Mouse (Mus musculus) kidney, embryonic 14.5 days (tissue): ENCODE results near the gene Spock1. TPM values are rescaled to one million over a fixed set of nuclear protein-coding genes. Genes with fewer than 3 reads are reported as not detected.

Source experiments
- ATAC-seq: fragments of 200-750 bp; cut with Nextera tagmentation; 2 replicates; pipeline ENCODE4 v1.8.0; 2017; ENCODE audit warnings: moderate number of reproducible peaks, mild to moderate bottlenecking, moderate TSS enrichment, moderate library complexity; ENCODE audit not compliant: low FRiP score, low TSS enrichment
- H3K27ac ChIP-seq: fragments of 300-500 bp; sonication (generic); 2 replicates; pipeline ENCODE4 v1.5.1; 2014; ENCODE audit warnings: low read depth, mild to moderate bottlenecking, low read length, moderate library complexity, mixed read lengths
- H3K27me3 ChIP-seq: fragments of 300-500 bp; sonication (generic); 2 replicates; pipeline ENCODE4 v1.6.1; 2014; ENCODE audit warnings: mild to moderate bottlenecking, low read length; ENCODE audit not compliant: control insufficient read depth, insufficient read depth
- H3K36me3 ChIP-seq: fragments of 300-500 bp; sonication (generic); 2 replicates; pipeline ENCODE4 v1.6.1; 2014; ENCODE audit warnings: low read length, mixed read lengths; ENCODE audit not compliant: control insufficient read depth, insufficient read depth
- H3K4me1 ChIP-seq: fragments of 300-500 bp; sonication (generic); 2 replicates; pipeline ENCODE4 v1.6.1; 2014; ENCODE audit warnings: low read length, mixed read lengths; ENCODE audit not compliant: control insufficient read depth, insufficient read depth
- H3K4me2 ChIP-seq: fragments of 300-500 bp; sonication (generic); replicated peaks from 2 replicates; pipeline ENCODE4 v1.6.1; 2014; ENCODE audit warnings: low read depth, mild to moderate bottlenecking, low read length
- H3K4me3 ChIP-seq: fragments of 300-500 bp; sonication (generic); 2 replicates; pipeline ENCODE4 v1.5.1; 2014; ENCODE audit warnings: mild to moderate bottlenecking, low read length
- H3K9ac ChIP-seq: fragments of 300-500 bp; sonication (generic); 2 replicates; pipeline ENCODE4 v1.6.1; 2014; ENCODE audit warnings: low read depth, mild to moderate bottlenecking, low read length, moderate library complexity
- H3K9me3 ChIP-seq: fragments of 300-500 bp; sonication (generic); 2 replicates; pipeline ENCODE4 v1.6.1; 2016; ENCODE audit warnings: low read length; ENCODE audit not compliant: control insufficient read depth
- WGBS: fragments of 180-500 bp; shearing (Covaris S2); extraction: QIAGEN DNeasy Blood & Tissue Kit; methylation state at CpG from one replicate; pipeline ENCODE4 v1.1.7; 2014; 5-methylcytosine and 5-hydroxymethylcytosine counted together
- polyA plus RNA-seq: library from polyadenylated mRNA; unstranded; fragments of >200 nt; fragmentation: Nextera tagmentation; extraction: Ambion mirVana; gene quantifications from 2 replicates; pipeline ENCODE4 v1.2.1, GENCODE M21; 2014

Spock1 gene
- polyA plus RNA-seq, 1 experiment from 2014 or later = 0.50 TPM

DNA sequence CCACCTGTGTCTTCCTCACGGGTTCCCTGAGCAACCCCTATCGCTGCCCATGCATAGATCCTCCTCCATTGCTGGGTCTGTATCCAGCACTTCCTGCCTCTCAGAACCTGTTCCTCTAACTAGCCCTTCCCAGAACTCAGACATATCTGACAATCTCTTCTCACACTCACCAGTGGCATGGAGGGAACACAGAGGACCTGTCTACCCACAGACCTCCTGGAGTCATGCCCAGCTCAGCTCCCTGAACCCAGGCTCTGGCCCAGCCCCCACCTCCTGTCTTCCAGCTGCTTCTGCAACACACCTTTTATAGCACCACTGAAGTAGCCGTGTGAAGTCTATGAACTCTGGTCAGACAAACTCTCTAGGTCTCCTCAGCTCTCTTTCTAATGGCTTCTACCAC, 101.3 kb downstream of the Spock1 start:
- 0 out of 2 replicates have a peak, but pooled peaks cover 6% of the 10 kb centered on the region for H3K4me1 ChIP-seq
- no peaks in the 10 kb centered on the region for H3K9me3 ChIP-seq
- no peak overlapping the region for H3K9ac ChIP-seq
- no peak overlapping the region for H3K4me2 ChIP-seq
- no peak overlapping the region for H3K27ac ChIP-seq
- H3K4me3 ChIP-seq = no peak overlapping the region
- WGBS = 67% methylated on average over 3 of the region's 3 CpGs
- no peaks in the 10 kb centered on the region for H3K36me3 ChIP-seq
- H3K27me3 ChIP-seq = peaks cover 10% of the 10 kb centered on the region; the same call in 1 of the 2 replicates
- no peak for ATAC-seq

- Histone ChIP-seq H3K4me1 (0 out of 2 replicates have a peak, but pooled peaks cover 6% of the 10 kb centered on the region), H3K9me3 (no peaks in the 10 kb centered on the region), H3K9ac (no peak overlapping the region), H3K36me3 (no peaks in the 10 kb centered on the region), H3K4me3 (no peak overlapping the region), H3K4me2 (no peak overlapping the region), H3K27me3 (peaks cover 10% of the 10 kb centered on the region; the same call in 1 of the 2 replicates), H3K27ac (no peak overlapping the region)
- ATAC-seq = no peak
- WGBS = 81% methylated on average over 6 of the region's 6 CpGs
These were observed 101.8 kb downstream of the Spock1 start for GRCm38 (mm10) chr13:57806301-57806700.

DNA sequence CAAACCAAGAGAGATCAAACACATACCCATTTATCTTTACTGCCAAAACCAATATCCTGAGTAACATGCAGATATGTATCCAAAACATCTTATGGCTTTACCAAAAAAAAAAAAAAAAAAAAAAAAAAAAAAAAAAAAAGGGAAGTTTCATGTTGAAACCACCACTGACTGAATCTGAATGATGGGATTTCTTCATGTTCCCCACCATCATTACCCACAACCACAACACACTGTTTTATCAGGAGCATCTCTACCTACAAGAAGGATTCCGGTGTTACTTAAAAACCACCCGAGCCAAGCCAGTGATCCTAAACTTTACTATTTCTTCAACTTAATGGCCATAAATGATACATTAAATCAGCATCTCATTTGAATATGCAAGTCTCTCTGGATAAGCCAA, 109.5 kb downstream of the Spock1 start:
- Histone ChIP-seq H3K4me1 (no peaks in the 10 kb centered on the region; the same call in 1 of the 2 replicates), H3K9me3 (no peaks in the 10 kb centered on the region), H3K9ac (no peak overlapping the region), H3K27ac (no peak overlapping the region), H3K4me3 (no peak overlapping the region), H3K27me3 (no peaks in the 10 kb centered on the region), H3K36me3 (no peaks in the 10 kb centered on the region), H3K4me2 (no peak overlapping the region)
- WGBS = 93% methylated on average over 2 of the region's 2 CpGs
- ATAC-seq = no peak

DNA sequence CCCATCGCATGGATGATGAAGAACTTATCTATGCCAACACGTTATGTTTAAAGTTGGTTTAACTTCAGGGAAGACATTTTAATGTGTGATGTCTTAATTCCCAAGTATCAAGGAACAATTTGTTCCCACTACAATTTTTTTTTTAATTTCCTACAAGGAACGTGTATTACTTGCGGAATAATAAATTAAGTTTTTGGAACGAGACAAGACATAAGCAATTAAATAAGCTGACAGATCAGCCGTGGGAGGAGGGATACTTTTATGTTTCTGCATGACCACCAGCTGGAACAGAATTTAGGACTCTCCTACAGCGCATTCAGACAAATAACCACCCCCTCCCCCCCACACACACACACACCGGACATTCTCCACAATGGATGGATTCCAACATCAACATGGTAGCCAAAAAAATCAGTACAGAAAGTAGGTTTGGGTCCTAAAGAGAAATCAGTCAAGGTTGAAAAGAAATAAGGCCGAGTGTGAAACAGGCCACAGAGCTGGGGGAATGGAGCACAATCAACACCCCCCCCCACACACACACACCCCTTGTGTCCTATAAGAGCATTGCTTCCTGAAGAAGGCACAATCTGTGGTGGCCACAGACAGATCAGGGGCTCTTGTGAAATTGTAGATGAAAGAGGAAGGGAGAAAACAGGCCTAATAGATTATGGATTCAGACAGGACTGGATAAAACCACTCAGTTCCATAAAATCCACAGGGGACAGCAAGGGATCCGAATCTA, 111.0 kb downstream of the Spock1 start:
- Histone ChIP-seq H3K4me2 (no peak overlapping the region), H3K9me3 (no peaks in the 10 kb centered on the region), H3K4me3 (no peak overlapping the region), H3K36me3 (no peaks in the 10 kb centered on the region), H3K4me1 (no peaks in the 10 kb centered on the region; the same call in 1 of the 2 replicates), H3K27me3 (no peaks in the 10 kb centered on the region), H3K9ac (no peak overlapping the region), H3K27ac (no peak overlapping the region)
- ATAC-seq = peak; percentile 88
- 29% methylated on average over 10 of the region's 10 CpGs for WGBS

DNA sequence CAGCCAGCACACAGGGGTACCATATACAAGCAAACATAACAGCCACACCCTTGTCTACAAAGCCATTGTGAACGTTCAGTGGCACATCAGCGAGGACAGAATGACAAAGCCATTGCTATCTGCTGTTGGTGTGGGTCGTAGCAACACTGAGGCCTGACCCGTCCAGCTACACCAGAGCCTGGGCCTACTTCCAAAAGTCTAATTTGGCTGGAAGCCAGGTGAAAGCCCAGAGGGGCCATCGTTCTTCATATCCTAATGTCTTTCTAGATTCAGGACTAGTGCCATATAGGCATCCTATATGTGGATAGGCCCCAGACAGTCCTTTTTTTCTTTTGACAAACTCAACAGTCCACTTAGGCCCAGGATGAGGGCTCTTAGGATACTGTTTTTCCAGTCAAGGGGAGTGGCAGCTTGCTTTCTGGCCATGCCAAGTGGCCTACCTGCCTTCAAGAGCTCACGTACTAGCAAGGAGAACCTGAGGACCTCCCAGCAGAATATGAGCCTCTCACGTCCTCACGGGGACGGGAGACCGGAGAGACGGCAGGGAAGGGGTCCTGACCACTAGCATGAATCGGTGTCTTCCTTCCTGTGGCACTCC, 114.4 kb downstream of the Spock1 start:
- no peak overlapping the region for H3K4me2 ChIP-seq
- no peak for ATAC-seq
- 72% methylated on average over 12 of the region's 12 CpGs for WGBS
- no peaks in the 10 kb centered on the region for H3K27me3 ChIP-seq
- H3K36me3 ChIP-seq = no peaks in the 10 kb centered on the region
- no peak overlapping the region for H3K4me3 ChIP-seq
- no peak overlapping the region for H3K9ac ChIP-seq
- no peaks in the 10 kb centered on the region for H3K9me3 ChIP-seq
- no peaks in the 10 kb centered on the region; the same call in 1 of the 2 replicates for H3K4me1 ChIP-seq
- no peak overlapping the region for H3K27ac ChIP-seq

GRCm38 (mm10) chr13:57789796-57790195, 118.3 kb downstream of the Spock1 start:
- no peak overlapping the region for H3K4me3 ChIP-seq

DNA sequence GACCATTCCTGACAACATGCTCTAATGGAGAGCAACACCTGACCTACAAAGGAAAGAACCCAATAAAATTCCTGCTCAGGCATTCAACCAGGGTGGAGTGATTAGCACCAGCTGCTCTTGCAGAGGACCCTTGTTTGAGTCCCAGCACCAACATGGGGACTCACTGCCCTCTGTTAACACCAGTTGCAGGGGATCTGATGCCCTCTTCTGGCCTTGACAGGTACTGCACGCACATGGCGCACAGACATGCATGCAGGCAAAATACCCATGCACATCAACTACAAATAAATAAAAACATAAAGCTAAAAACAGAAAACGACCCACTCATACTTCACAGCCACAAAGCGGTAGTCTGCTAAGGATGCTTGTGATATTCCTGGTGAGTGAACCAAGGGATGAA, 119.8 kb downstream of the Spock1 start:
- Histone ChIP-seq H3K9ac (no peak overlapping the region), H3K4me2 (no peak overlapping the region), H3K4me3 (no peak overlapping the region), H3K9me3 (peaks cover 3% of the 10 kb centered on the region), H3K27me3 (no peaks in the 10 kb centered on the region), H3K27ac (no peak overlapping the region), H3K4me1 (no peaks in the 10 kb centered on the region), H3K36me3 (no peaks in the 10 kb centered on the region)
- no peak for ATAC-seq
- 97% methylated on average over 4 of the region's 4 CpGs for WGBS

More at GRCm38 (mm10) chr13:57789796-57790195, 118.3 kb downstream of the Spock1 start:
- peaks cover 3% of the 10 kb centered on the region for H3K9me3 ChIP-seq
- no peak overlapping the region for H3K9ac ChIP-seq
- no peaks in the 10 kb centered on the region for H3K36me3 ChIP-seq
- no peaks in the 10 kb centered on the region for H3K27me3 ChIP-seq
- H3K4me1 ChIP-seq = no peaks in the 10 kb centered on the region
- 40% methylated on average over 5 of the region's 5 CpGs for WGBS
- ATAC-seq = no peak
- H3K27ac ChIP-seq = no peak overlapping the region
- H3K4me2 ChIP-seq = no peak overlapping the region

GRCm38 (mm10) chr13:57786278-57786677, 121.9 kb downstream of the Spock1 start:
- H3K27ac ChIP-seq = no peak overlapping the region
- H3K4me1 ChIP-seq = no peaks in the 10 kb centered on the region
- no peaks in the 10 kb centered on the region for H3K36me3 ChIP-seq
- WGBS = 84% methylated on average over 8 of the region's 8 CpGs
- H3K4me2 ChIP-seq = no peak overlapping the region
- ATAC-seq = no peak
- H3K9ac ChIP-seq = no peak overlapping the region
- peaks cover 3% of the 10 kb centered on the region for H3K9me3 ChIP-seq
- H3K4me3 ChIP-seq = no peak overlapping the region
- no peaks in the 10 kb centered on the region for H3K27me3 ChIP-seq

DNA sequence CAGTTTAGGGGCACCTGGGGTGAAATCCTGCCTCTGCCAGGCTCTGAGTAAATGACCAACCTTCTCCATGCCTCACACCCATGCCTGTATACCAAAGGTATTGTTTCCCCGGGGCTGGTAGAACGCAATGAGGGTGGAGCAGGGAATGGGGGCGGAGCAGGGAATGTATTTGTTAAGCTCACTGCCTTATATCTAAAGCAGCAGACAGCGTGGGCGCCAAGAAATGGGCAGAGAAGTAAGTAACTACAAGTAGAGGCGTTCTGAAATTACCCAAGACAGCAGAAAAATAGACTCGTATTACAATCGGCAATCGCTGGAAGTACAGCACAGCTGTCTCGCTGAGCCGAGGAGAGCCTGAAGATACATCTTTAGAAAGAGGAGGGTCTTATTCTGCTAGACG, 125.2 kb downstream of the Spock1 start:
- H3K9ac ChIP-seq = no peak overlapping the region
- H3K4me3 ChIP-seq = no peak overlapping the region
- peaks cover 7% of the 10 kb centered on the region; the same call in 1 of the 2 replicates for H3K9me3 ChIP-seq
- H3K27me3 ChIP-seq = no peaks in the 10 kb centered on the region
- H3K4me2 ChIP-seq = no peak overlapping the region
- no peak for ATAC-seq
- 68% methylated on average over 12 of the region's 12 CpGs for WGBS
- H3K36me3 ChIP-seq = no peaks in the 10 kb centered on the region
- no peaks in the 10 kb centered on the region for H3K4me1 ChIP-seq
- H3K27ac ChIP-seq = no peak overlapping the region
